ENCODE assay signal across 11 mouse cellular contexts in genomic region chrX:71053246-71053645, GRCm38 (mm10). TPM values are rescaled to one million over a fixed set of nuclear protein-coding genes. Genes with fewer than 3 reads are reported as not detected.
DNase-seq lines count a peak whose midpoint lies in the region; ATAC-seq and TF ChIP-seq lines count a peak whose summit lies in the region.
"Had no signal": no experiment of that assay in that cellular context is flagged by ENCODE, and none has a peak within 500 bp of the region (broad histone marks: within the 10 kb centered on the region; RNA-seq: fewer than 3 reads in every experiment).

No protein-coding gene starts in this region.

- no peaks in the 10 kb centered on the region for H3K4me1 ChIP-seq in kidney, postnatal 0 days (replicated peaks; ENCODE audit: insufficient read depth, low read length)
- peaks cover 10% of the 10 kb centered on the region for H3K4me1 ChIP-seq in forebrain, embryonic 15.5 days
- H3K4me1 ChIP-seq in hindbrain, embryonic 16.5 days (ENCODE audit: control insufficient read depth, insufficient read depth, low read depth, low read length), result no peaks in the 10 kb centered on the region

- DNase-seq in kidney, postnatal 0 days (ENCODE audit: low spot score), result no peak
- no peak for DNase-seq in kidney, postnatal 10 days
- peak; percentile 57 for DNase-seq in retina, adult 2 months (ENCODE audit: low read depth, low spot score)
- DNase-seq in spleen, adult 18-20 months, result no peak
- no peak for DNase-seq in layer of hippocampus, postnatal 10 days (ENCODE audit: low spot score in 2 of 2)
- DNase-seq: gastrocnemius, postnatal 36 days; kidney, adult 18-20 months; layer of hippocampus, postnatal 36 days had no signal

- H3K9me3 ChIP-seq in kidney, postnatal 0 days (replicated peaks; ENCODE audit: low read length), result no peaks in the 10 kb centered on the region
- H3K9me3 ChIP-seq in forebrain, embryonic 15.5 days, result no peaks in the 10 kb centered on the region
- H3K9me3 ChIP-seq in hindbrain, embryonic 16.5 days (ENCODE audit: control insufficient read depth, low read length), result no peaks in the 10 kb centered on the region

- WGBS in kidney, postnatal 0 days, result 46% methylated on average over 5 of the region's 5 CpGs
- 26% methylated on average over 5 of the region's 5 CpGs for WGBS in forebrain, embryonic 15.5 days
- WGBS in hindbrain, embryonic 16.5 days, result 37% methylated on average over 5 of the region's 5 CpGs

- H3K36me3 ChIP-seq in kidney, postnatal 0 days (ENCODE audit: insufficient read depth, low read length), result no peaks in the 10 kb centered on the region
- H3K36me3 ChIP-seq in forebrain, embryonic 15.5 days, result no peaks in the 10 kb centered on the region
- no peaks in the 10 kb centered on the region for H3K36me3 ChIP-seq in hindbrain, embryonic 16.5 days (ENCODE audit: control insufficient read depth, insufficient read depth, low read length)

- H3K4me2 ChIP-seq in kidney, postnatal 0 days (ENCODE audit: low read length), result 0 out of 2 replicates have a peak overlapping the region, but pooled peaks have one; percentile 68
- H3K4me2 ChIP-seq in forebrain, embryonic 15.5 days (replicated peaks), result peak overlapping the region; percentile 85
- peak overlapping the region; percentile 71 for H3K4me2 ChIP-seq in hindbrain, embryonic 16.5 days (ENCODE audit: low read length)

- no peak for ATAC-seq in kidney, postnatal 0 days (replicated peaks; ENCODE audit: low FRiP score, low read depth)
- ATAC-seq in forebrain, embryonic 15.5 days (replicated peaks), result no peak
- no peak for ATAC-seq in hindbrain, embryonic 16.5 days

- no peak overlapping the region for H3K4me3 ChIP-seq in kidney, postnatal 0 days (replicated peaks; ENCODE audit: low read depth, low read length)
- peak overlapping the region; percentile 54; the same call in 1 of the 2 replicates for H3K4me3 ChIP-seq in forebrain, embryonic 15.5 days
- peak overlapping the region; percentile 12; the same call in 1 of the 2 replicates for H3K4me3 ChIP-seq in hindbrain, embryonic 16.5 days (ENCODE audit: low read length)
- H3K4me3 ChIP-seq: myocyte had no signal

- H3K27ac ChIP-seq in kidney, postnatal 0 days, result no peak overlapping the region
- peak overlapping the region; percentile 88; the same call in 1 of the 2 replicates for H3K27ac ChIP-seq in forebrain, embryonic 15.5 days (replicated peaks)
- H3K27ac ChIP-seq in hindbrain, embryonic 16.5 days (ENCODE audit: low read depth, low read length), result no peak overlapping the region

- TF ChIP-seq CTCF in kidney, postnatal 0 days (IDR thresholded peaks at IDR 0.05; ENCODE audit: low read depth), result no peak

- H3K9ac ChIP-seq in kidney, postnatal 0 days (ENCODE audit: low read depth, low read length), result no peak overlapping the region
- no peak overlapping the region for H3K9ac ChIP-seq in forebrain, embryonic 15.5 days (replicated peaks)
- no peak overlapping the region; the same call in 1 of the 2 replicates for H3K9ac ChIP-seq in hindbrain, embryonic 16.5 days (ENCODE audit: low read depth, low read length)

- H3K27me3 ChIP-seq in kidney, postnatal 0 days (ENCODE audit: insufficient read depth, low read length), result no peaks in the 10 kb centered on the region
- H3K27me3 ChIP-seq in forebrain, embryonic 15.5 days, result no peaks in the 10 kb centered on the region
- H3K27me3 ChIP-seq in hindbrain, embryonic 16.5 days (replicated peaks; ENCODE audit: control insufficient read depth, insufficient read depth, low read length), result no peaks in the 10 kb centered on the region

RNA-seq across cellular contexts. Expression of gene Mamld1, which starts 3.2 kb away (rescaled TPM):
- 3.0 and 3.3 TPM in 2 replicates for polyA plus RNA-seq in kidney, postnatal 0 days (2015; fragmentation: Nextera tagmentation; extraction: Ambion mirVana)
- polyA plus RNA-seq in forebrain, embryonic 15.5 days (2015; fragmentation: Nextera tagmentation; extraction: Ambion mirVana), result 4.3 and 4.7 TPM in 2 replicates
- polyA plus RNA-seq in hindbrain, embryonic 16.5 days (2015; fragmentation: Nextera tagmentation; extraction: Ambion mirVana), result 5.1 and 7.5 TPM in 2 replicates
- total RNA-seq in layer of hippocampus, postnatal 10 days (2021), result 10 to 100 TPM; 10.6 to 12.5 TPM
